Mouse (Mus musculus) embryonic facial prominence, embryonic 13.5 days (tissue): ENCODE results near the gene Krtap16-3. TPM values are rescaled to one million over a fixed set of nuclear protein-coding genes. Genes with fewer than 3 reads are reported as not detected.

ENCODE experiments used
- ATAC-seq: fragments of 200-750 bp; cut with Nextera tagmentation; 2 replicates; pipeline ENCODE4 v1.8.0; 2017; ENCODE audit warnings: low read depth; ENCODE audit not compliant: insufficient number of reproducible peaks, insufficient read depth, low FRiP score, low TSS enrichment
- H3K27ac ChIP-seq: fragments of 300-500 bp; sonication (generic); 2 replicates; pipeline ENCODE4 v1.5.1; 2015; ENCODE audit warnings: moderate library complexity, mild to moderate bottlenecking, inconsistent platforms
- H3K27me3 ChIP-seq: fragments of 300-500 bp; sonication (generic); 2 replicates; pipeline ENCODE4 v1.6.1; 2015; ENCODE audit warnings: mild to moderate bottlenecking, inconsistent platforms
- H3K36me3 ChIP-seq: fragments of 300-500 bp; sonication (generic); 2 replicates; pipeline ENCODE4 v1.6.1; 2015; ENCODE audit warnings: mild to moderate bottlenecking, inconsistent platforms
- H3K4me1 ChIP-seq: fragments of 300-500 bp; sonication (generic); 2 replicates; pipeline ENCODE4 v1.6.1; 2015; ENCODE audit warnings: inconsistent platforms
- H3K4me2 ChIP-seq: fragments of 300-500 bp; sonication (generic); 2 replicates; pipeline ENCODE4 v1.6.1; 2015; ENCODE audit warnings: moderate library complexity, mild to moderate bottlenecking, inconsistent platforms
- H3K4me3 ChIP-seq: fragments of 300-500 bp; sonication (generic); 2 replicates; pipeline ENCODE4 v1.5.1; 2015; ENCODE audit warnings: mild to moderate bottlenecking, inconsistent platforms
- H3K9ac ChIP-seq: fragments of 300-500 bp; sonication (generic); 2 replicates; pipeline ENCODE4 v1.6.1; 2015; ENCODE audit warnings: mild to moderate bottlenecking, inconsistent platforms
- H3K9me3 ChIP-seq: fragments of 300-500 bp; sonication (generic); 2 replicates; pipeline ENCODE4 v1.6.1; 2016; ENCODE audit warnings: inconsistent platforms
- WGBS: fragments of 180-500 bp; shearing (Covaris S2); methylation state at CpG from one replicate; pipeline ENCODE4 v1.1.7; 2015; ENCODE audit warnings: mixed read lengths; 5-methylcytosine and 5-hydroxymethylcytosine counted together
- polyA plus RNA-seq: library from polyadenylated mRNA; unstranded; fragments of >200 nt; fragmentation: Nextera tagmentation; extraction: Ambion mirVana; gene quantifications from 2 replicates; pipeline ENCODE4 v1.2.1, GENCODE M21; 2015

Krtap16-3 gene
- polyA plus RNA-seq, result not detected in 2 replicates

- H3K27ac ChIP-seq, result no peak within 1 kb of the TSS
- H3K27me3 ChIP-seq, result no peaks in the 10 kb centered on the region
- H3K9ac ChIP-seq, result no peak within 1 kb of the TSS
- 92% methylated on average over 7 of the region's 7 CpGs for WGBS
- no peak for ATAC-seq
- no peaks in the 10 kb centered on the region for H3K36me3 ChIP-seq
- no peaks in the 10 kb centered on the region for H3K4me1 ChIP-seq
- H3K4me3 ChIP-seq, result no peak within 1 kb of the TSS
- H3K9me3 ChIP-seq, result no peaks in the 10 kb centered on the region
- H3K4me2 ChIP-seq, result no peak within 1 kb of the TSS
Measured at GRCm38 (mm10) chr16:88962773-88963172, at the start of gene Krtap16-3. Gene Krtap16-3 (minus strand): TSS chr16:88962873.

GRCm38 (mm10) chr16:89010659-89011058, 48.0 kb upstream of the Krtap16-3 start, which contains the start of gene Krtap22-2:
Gene Krtap22-2 (minus strand): TSS chr16:89010759.
- Histone ChIP-seq H3K27me3 (no peaks in the 10 kb centered on the region), H3K36me3 (no peaks in the 10 kb centered on the region), H3K9me3 (no peaks in the 10 kb centered on the region), H3K4me1 (no peaks in the 10 kb centered on the region), H3K27ac (no peak within 1 kb of the TSS), H3K9ac (no peak within 1 kb of the TSS), H3K4me2 (no peak within 1 kb of the TSS), H3K4me3 (no peak within 1 kb of the TSS)
- 75% methylated on average over 5 of the region's 5 CpGs for WGBS
- no peak for ATAC-seq

- Histone ChIP-seq H3K4me2 (no peak overlapping the region), H3K9me3 (no peaks in the 10 kb centered on the region), H3K9ac (no peak overlapping the region), H3K27ac (no peak overlapping the region), H3K4me3 (no peak overlapping the region), H3K36me3 (no peaks in the 10 kb centered on the region), H3K4me1 (no peaks in the 10 kb centered on the region), H3K27me3 (no peaks in the 10 kb centered on the region)
- 81% methylated on average over 6 of the region's 6 CpGs for WGBS
- no peak for ATAC-seq
Measured at GRCm38 (mm10) chr16:88941106-88941505, 21.6 kb downstream of the Krtap16-3 start.

GRCm38 (mm10) chr16:88938252-88938651, 24.4 kb downstream of the Krtap16-3 start:
- WGBS, result 76% methylated on average over 7 of the region's 7 CpGs
- H3K36me3 ChIP-seq, result no peaks in the 10 kb centered on the region
- H3K4me2 ChIP-seq, result no peak overlapping the region
- no peak for ATAC-seq
- H3K27ac ChIP-seq, result no peak overlapping the region
- no peak overlapping the region for H3K9ac ChIP-seq
- H3K9me3 ChIP-seq, result no peaks in the 10 kb centered on the region
- no peak overlapping the region for H3K4me3 ChIP-seq
- no peaks in the 10 kb centered on the region for H3K4me1 ChIP-seq
- no peaks in the 10 kb centered on the region for H3K27me3 ChIP-seq

GRCm38 (mm10) chr16:88932165-88932564, 30.5 kb downstream of the Krtap16-3 start, which contains the start of gene Krtap19-9b:
Gene Krtap19-9b (minus strand): TSS chr16:88932265.
- no peak for ATAC-seq
- WGBS, result 84% methylated on average over 3 of the region's 3 CpGs
- Histone ChIP-seq H3K4me3 (no peak within 1 kb of the TSS), H3K36me3 (no peaks in the 10 kb centered on the region), H3K9me3 (no peaks in the 10 kb centered on the region), H3K27me3 (no peaks in the 10 kb centered on the region), H3K27ac (no peak within 1 kb of the TSS), H3K9ac (no peak within 1 kb of the TSS), H3K4me1 (no peaks in the 10 kb centered on the region), H3K4me2 (no peak within 1 kb of the TSS)

Other genes with a start within 250 kb of the Krtap16-3 start
- gene Krtap13-1, start 234.0 kb downstream of the Krtap16-3 start, polyA plus RNA-seq, result not detected in 2 replicates
- gene Krtap13, start 211.2 kb downstream of the Krtap16-3 start, polyA plus RNA-seq, result not detected in 2 replicates
- not detected in 2 replicates for gene 2310034C09Rik, start 204.0 kb downstream of the Krtap16-3 start, polyA plus RNA-seq
- gene 2310057N15Rik, start 188.7 kb downstream of the Krtap16-3 start, polyA plus RNA-seq, result not detected in 2 replicates
- not detected in 2 replicates for gene Gm5965, start 185.0 kb downstream of the Krtap16-3 start, polyA plus RNA-seq
- gene Gm20741, start 150.7 kb downstream of the Krtap16-3 start, polyA plus RNA-seq, result not detected in 2 replicates
- not detected in 2 replicates for gene Krtap15, start 142.7 kb downstream of the Krtap16-3 start, polyA plus RNA-seq
- gene Krtap14, start 136.7 kb downstream of the Krtap16-3 start, polyA plus RNA-seq, result not detected in 2 replicates
- gene Krtap19-1, start 93.5 kb downstream of the Krtap16-3 start, polyA plus RNA-seq, result not detected in 2 replicates
- not detected in 2 replicates for gene Krtap19-2, start 88.6 kb downstream of the Krtap16-3 start, polyA plus RNA-seq
- not detected in 2 replicates for gene Krtap19-3, start 84.8 kb downstream of the Krtap16-3 start, polyA plus RNA-seq
- not detected in 2 replicates for gene Krtap19-4, start 77.8 kb downstream of the Krtap16-3 start, polyA plus RNA-seq
- gene Krtap19-5, start 66.4 kb downstream of the Krtap16-3 start, polyA plus RNA-seq, result not detected in 2 replicates
- gene Krtap19-9b, start 30.6 kb downstream of the Krtap16-3 start, polyA plus RNA-seq, result not detected in 2 replicates
- not detected in 2 replicates for gene Krtap22-2, start 47.9 kb upstream of the Krtap16-3 start, polyA plus RNA-seq
- not detected in 2 replicates for gene Gm10229, start 52.4 kb upstream of the Krtap16-3 start, polyA plus RNA-seq
- gene Krtap6-1, start 68.8 kb upstream of the Krtap16-3 start, polyA plus RNA-seq, result not detected in 2 replicates
- gene Gm10228, start 78.6 kb upstream of the Krtap16-3 start, polyA plus RNA-seq, result not detected in 2 replicates
- not detected in 2 replicates for gene Krtap6-5, start 85.0 kb upstream of the Krtap16-3 start, polyA plus RNA-seq
- gene 1110025L11Rik, start 101.1 kb upstream of the Krtap16-3 start, polyA plus RNA-seq, result not detected in 2 replicates
- not detected in 2 replicates for gene Krtap6-3, start 121.1 kb upstream of the Krtap16-3 start, polyA plus RNA-seq
- gene Gm6358, start 178.0 kb upstream of the Krtap16-3 start, polyA plus RNA-seq, result not detected in 2 replicates
- gene Gm10061, start 188.2 kb upstream of the Krtap16-3 start, polyA plus RNA-seq, result not detected in 2 replicates
- gene Gm9789, start 195.1 kb upstream of the Krtap16-3 start, polyA plus RNA-seq, result not detected in 2 replicates
- not detected in 2 replicates for gene Gm7735, start 206.6 kb upstream of the Krtap16-3 start, polyA plus RNA-seq
- gene 1110057P08Rik, start 211.9 kb upstream of the Krtap16-3 start, polyA plus RNA-seq, result not detected in 2 replicates
- not detected in 2 replicates for gene Krtap20-2, start 243.0 kb upstream of the Krtap16-3 start, polyA plus RNA-seq